Mouse (Mus musculus): ENCODE measurements around the gene Mid2. TPM values are rescaled to one million over a fixed set of nuclear protein-coding genes. Genes with fewer than 3 reads are reported as not detected.

The Mid2 gene
- total RNA-seq, 1 experiment from 2014 or later, result 0.19 TPM

Other genes starting within 250 kb of the Mid2 start
- 15.8 to 40.5 TPM (median 21.4 TPM) in 3 replicates for gene Prps1, start 208.0 kb upstream of the Mid2 start, total RNA-seq (2017)
- 306 to 448 TPM (median 317 TPM) in 3 replicates for gene Tsc22d3, start 63.9 kb upstream of the Mid2 start, total RNA-seq (2017)
- not detected in 3 replicates for gene Tex13b, start 148.8 kb downstream of the Mid2 start, total RNA-seq (2017)
- gene Vsig1, start 243.0 kb downstream of the Mid2 start, total RNA-seq (2017), result not detected in 3 replicates